Mouse (Mus musculus) megakaryocyte-erythroid progenitor cell, adult 5-6 weeks (primary cell): Measurements from ENCODE around the gene Vmn2r89. TPM values are rescaled to one million over a fixed set of nuclear protein-coding genes. Genes with fewer than 3 reads are reported as not detected.

Experiments used
- total RNA-seq, 2 experiments: library from RNA; stranded (forward) in 1 of 2; stranded (reverse) in 1 of 2; fragments of 200-1000, 215-1000 nt in 1 of 2; fragments of >200 nt in 1 of 2; fragmentation: Nextera tagmentation in 1 of 2; gene quantifications; 2 replicates each; pipeline ENCODE4 v1.2.3; 2014 to 2017

Gene Vmn2r89
- total RNA-seq, 2 experiments from 2014 or later, result not detected

Other genes starting within 250 kb of the Vmn2r89 start
- gene Ear14, start 248.5 kb upstream of the Vmn2r89 start, total RNA-seq (2014; fragmentation: Nextera tagmentation), result not detected in 2 replicates
- not detected in 2 replicates for gene Ear14, start 248.5 kb upstream of the Vmn2r89 start, total RNA-seq (2017)
- not detected in 2 replicates for gene Rnase2a, start 195.7 kb upstream of the Vmn2r89 start, total RNA-seq (2014; fragmentation: Nextera tagmentation)
- gene Rnase2a, start 195.7 kb upstream of the Vmn2r89 start, total RNA-seq (2017), result not detected in 2 replicates
- gene Gm7247, start 90.1 kb upstream of the Vmn2r89 start, total RNA-seq (2014; fragmentation: Nextera tagmentation), result not detected in 2 replicates
- not detected in 2 replicates for gene Gm7247, start 90.1 kb upstream of the Vmn2r89 start, total RNA-seq (2017)
- not detected in 2 replicates for gene Vmn2r88, start 41.0 kb upstream of the Vmn2r89 start, total RNA-seq (2014; fragmentation: Nextera tagmentation)
- not detected in 2 replicates for gene Vmn2r88, start 41.0 kb upstream of the Vmn2r89 start, total RNA-seq (2017)
- not detected in 2 replicates for gene Gm5622, start 100.9 kb downstream of the Vmn2r89 start, total RNA-seq (2014; fragmentation: Nextera tagmentation)
- gene Gm5622, start 100.9 kb downstream of the Vmn2r89 start, total RNA-seq (2017), result not detected in 2 replicates
- not detected in 2 replicates for gene Gm17175, start 122.2 kb downstream of the Vmn2r89 start, total RNA-seq (2014; fragmentation: Nextera tagmentation)
- gene Gm17175, start 122.2 kb downstream of the Vmn2r89 start, total RNA-seq (2017), result not detected in 2 replicates
- not detected in 2 replicates for gene Gm17174, start 140.3 kb downstream of the Vmn2r89 start, total RNA-seq (2014; fragmentation: Nextera tagmentation)
- not detected in 2 replicates for gene Gm17174, start 140.3 kb downstream of the Vmn2r89 start, total RNA-seq (2017)
- gene Gm17078, start 159.5 kb downstream of the Vmn2r89 start, total RNA-seq (2014; fragmentation: Nextera tagmentation), result not detected in 2 replicates
- gene Gm17078, start 159.5 kb downstream of the Vmn2r89 start, total RNA-seq (2017), result not detected in 2 replicates
- not detected in 2 replicates for gene Gm4181, start 183.8 kb downstream of the Vmn2r89 start, total RNA-seq (2014; fragmentation: Nextera tagmentation)
- gene Gm4181, start 183.8 kb downstream of the Vmn2r89 start, total RNA-seq (2017), result not detected in 2 replicates
- not detected in 2 replicates for gene Gm17079, start 243.6 kb downstream of the Vmn2r89 start, total RNA-seq (2014; fragmentation: Nextera tagmentation)
- not detected in 2 replicates for gene Gm17079, start 243.6 kb downstream of the Vmn2r89 start, total RNA-seq (2017)